Mouse (Mus musculus) thymus, adult 2 months (tissue): ENCODE results near the gene Siglec1.

Experiments used
- CTCF ChIP-seq: fragments of 200-500 bp; IDR thresholded peaks from 2 replicates; pipeline ENCODE4 v1.5.1; 2012; ENCODE audit warnings: mild to moderate bottlenecking, control low read depth, low read length, moderate library complexity, borderline replicate concordance; ENCODE audit not compliant: control insufficient read depth, poor library complexity, insufficient read depth; ENCODE audit errors: extremely low read depth
- POLR2A ChIP-seq: fragments of 200-500 bp; IDR thresholded peaks from 2 replicates; pipeline ENCODE4 v1.6.1; 2012; ENCODE audit warnings: mild to moderate bottlenecking, low read length, control low read depth, moderate library complexity; ENCODE audit not compliant: control insufficient read depth, poor library complexity, insufficient read depth; ENCODE audit errors: extremely low read depth

- TF ChIP-seq CTCF (no peak), POLR2A (no peak)
Measured at GRCm38 (mm10) chr2:131105989-131106388, 19.4 kb upstream of the Siglec1 start.
